Mouse (Mus musculus) heart, adult 2 months (tissue): ENCODE data around the gene Mknk2.

Experiments used
- EP300 ChIP-seq: fragments of 200-500 bp; IDR thresholded peaks from 2 replicates; pipeline ENCODE4 v1.6.1; 2011; ENCODE audit warnings: low read depth, low read length, control low read depth; ENCODE audit not compliant: insufficient read depth
- POLR2A ChIP-seq: fragments of 200-500 bp; IDR thresholded peaks from 2 replicates; pipeline ENCODE4 v1.6.1; 2011; ENCODE audit warnings: mild to moderate bottlenecking, low read depth, low read length, control low read depth; ENCODE audit not compliant: insufficient read depth

GRCm38 (mm10) chr10:80693401-80694045, 15.6 kb upstream of the Mknk2 start:
- TF ChIP-seq POLR2A (no peak), EP300 (no peak)
